Mouse (Mus musculus) lung, adult 2 months (tissue): ENCODE results near the gene Eif5a. TPM values are rescaled to one million over a fixed set of nuclear protein-coding genes. Genes with fewer than 3 reads are reported as not detected.

Experiments
- DNase-seq: peaks from one replicate; pipeline ENCODE4 v3.0.0; 2022
- H3K4me1 ChIP-seq: fragments of 200-500 bp; 2 replicates; pipeline ENCODE4 v1.6.1; 2011; ENCODE audit warnings: low read length; ENCODE audit not compliant: control insufficient read depth, insufficient read depth
- H3K4me3 ChIP-seq: fragments of 200-500 bp; replicated peaks from 2 replicates; pipeline ENCODE3; 2011; ENCODE audit warnings: low read depth, mild to moderate bottlenecking, control low read depth, low read length; ENCODE audit errors: extremely low read depth
- CTCF ChIP-seq: fragments of 200-500 bp; IDR thresholded peaks from 2 replicates; pipeline ENCODE4 v1.5.1; 2011; ENCODE audit warnings: mild to moderate bottlenecking, low read length, control low read depth; ENCODE audit not compliant: insufficient read depth
- POLR2A ChIP-seq: fragments of 200-500 bp; IDR thresholded peaks from 2 replicates; pipeline ENCODE4 v1.6.1; 2011; ENCODE audit warnings: low read depth, mild to moderate bottlenecking, control low read depth, low read length, borderline replicate concordance; ENCODE audit errors: extremely low read depth
- WGBS: fragments of 180-500 bp; shearing (Covaris S2); methylation state at CpG from one replicate; pipeline ENCODE4 v1.1.7; 2018; 5-methylcytosine and 5-hydroxymethylcytosine counted together
- polyA plus RNA-seq: library from polyadenylated mRNA; depleted of rRNA; stranded (reverse); fragments of >200 nt; gene quantifications from 2 replicates; pipeline ENCODE4 v1.2.3, GENCODE M21; 2012

Gene Eif5a
- polyA plus RNA-seq, 1 experiment = 372 TPM

GRCm38 (mm10) chr11:69886907-69887635 lies 34.7 kb downstream of the Eif5a start:
- H3K4me1 ChIP-seq = peaks cover 3% of the 10 kb centered on the region; the same call in 1 of the 2 replicates
- TF ChIP-seq CTCF = peak; percentile 52
- no peak for TF ChIP-seq POLR2A
- H3K4me3 ChIP-seq = no peak overlapping the region
- 66% methylated on average over 8 of the region's 8 CpGs for WGBS
- DNase-seq = peak; percentile 40

GRCm38 (mm10) chr11:69884663-69885062 lies 37.1 kb downstream of the Eif5a start:
- no peak overlapping the region for H3K4me3 ChIP-seq
- peaks cover 6% of the 10 kb centered on the region; the same call in 1 of the 2 replicates for H3K4me1 ChIP-seq
- no peak for TF ChIP-seq POLR2A
- no peak for TF ChIP-seq CTCF
- 74% methylated on average over 8 of the region's 8 CpGs for WGBS
- DNase-seq = no peak

- WGBS = 45% methylated on average over 9 of the region's 9 CpGs
- Histone ChIP-seq H3K4me1 (peaks cover 6% of the 10 kb centered on the region; the same call in 1 of the 2 replicates), H3K4me3 (no peak overlapping the region)
- TF ChIP-seq CTCF (no peak), POLR2A (no peak)
- no peak for DNase-seq
Measured at GRCm38 (mm10) chr11:69884240-69884639, 37.5 kb downstream of the Eif5a start.

GRCm38 (mm10) chr11:69883527-69884151 lies 38.1 kb downstream of the Eif5a start:
- DNase-seq = no peak
- Histone ChIP-seq H3K4me1 (peaks cover 10% of the 10 kb centered on the region), H3K4me3 (no peak overlapping the region)
- TF ChIP-seq CTCF (no peak), POLR2A (no peak)
- 90% methylated on average over 8 of the region's 8 CpGs for WGBS

- Histone ChIP-seq H3K4me1 (peaks cover 13% of the 10 kb centered on the region), H3K4me3 (no peak overlapping the region)
- TF ChIP-seq CTCF (peak; percentile 49), POLR2A (no peak)
- WGBS = 72% methylated on average over 4 of the region's 4 CpGs
- no peak for DNase-seq
Measured at GRCm38 (mm10) chr11:69883066-69883465, 38.7 kb downstream of the Eif5a start.

- Histone ChIP-seq H3K4me3 (peak overlapping the region; percentile 97), H3K4me1 (peaks cover 13% of the 10 kb centered on the region)
- TF ChIP-seq CTCF (no peak), POLR2A (no peak)
- DNase-seq = no peak
- WGBS = 59% methylated on average over 21 of the region's 21 CpGs
Measured at GRCm38 (mm10) chr11:69881787-69882670, 39.7 kb downstream of the Eif5a start.

GRCm38 (mm10) chr11:69880853-69881603 lies 40.7 kb downstream of the Eif5a start, which contains the start of gene Kctd11:
Kctd11 (minus strand) TSS chr11:69881406.
- under 1% methylated on average over 46 of the region's 46 CpGs for WGBS
- H3K4me1 ChIP-seq = peaks cover 17% of the 10 kb centered on the region
- TF ChIP-seq CTCF = peak; percentile 16; the same call in 1 of the 2 replicates
- TF ChIP-seq POLR2A = peak; percentile 94

GRCm38 (mm10) chr11:69880506-69880852 lies 41.3 kb downstream of the Eif5a start:
- Histone ChIP-seq H3K4me3 (peak overlapping the region; percentile 97), H3K4me1 (peaks cover 17% of the 10 kb centered on the region)
- WGBS = under 1% methylated on average over 18 of the region's 18 CpGs
- DNase-seq = no peak
- TF ChIP-seq CTCF (peak; percentile 86), POLR2A (no peak)

More at GRCm38 (mm10) chr11:69880853-69881603, 40.7 kb downstream of the Eif5a start, which contains the start of gene Kctd11:
- H3K4me3 ChIP-seq = peak within 1 kb of the TSS; percentile 97
- DNase-seq = peak; percentile 95
